Mouse (Mus musculus) ovary, postnatal 36 days (tissue): ENCODE measurements around the gene Rtkn.

Experiments
- DNase-seq: peaks from one replicate; pipeline ENCODE4 v3.0.0; 2022; ENCODE audit warnings: low spot score, mixed read lengths

The Rtkn gene

GRCm38 (mm10) chr6:83134951-83135513, at the start of gene Rtkn:
TSS of gene Rtkn (plus strand) at chr6:83135463.
- DNase-seq = no peak

- DNase-seq = peak; percentile 47
Observed at GRCm38 (mm10) chr6:83086121-83087035, 48.9 kb upstream of the Rtkn start, which contains the start of gene Lbx2. TSS of gene Lbx2 (plus strand) at chr6:83086367.

- DNase-seq = peak; percentile 46
Observed at GRCm38 (mm10) chr6:83087205-83087925, 47.9 kb upstream of the Rtkn start.

GRCm38 (mm10) chr6:83087926-83088260, 47.4 kb upstream of the Rtkn start:
- DNase-seq = no peak

GRCm38 (mm10) chr6:83092416-83093127, 42.7 kb upstream of the Rtkn start:
- DNase-seq = no peak

GRCm38 (mm10) chr6:83095968-83096367, 39.3 kb upstream of the Rtkn start:
- DNase-seq = no peak

GRCm38 (mm10) chr6:83098411-83098810, 36.9 kb upstream of the Rtkn start:
- DNase-seq = no peak

GRCm38 (mm10) chr6:83101316-83101687, 34.0 kb upstream of the Rtkn start, which contains the start of the genes Ccdc142 and Gm42688:
TSS of gene Ccdc142 (plus strand) at chr6:83101601.
TSS of gene Gm42688 (plus strand) at chr6:83101617.
- peak; percentile 87 for DNase-seq

- DNase-seq = peak; percentile 73
Observed at GRCm38 (mm10) chr6:83101688-83102556, 33.3 kb upstream of the Rtkn start.

GRCm38 (mm10) chr6:83103130-83103650, 32.1 kb upstream of the Rtkn start:
- no peak for DNase-seq

- DNase-seq = no peak
Observed at GRCm38 (mm10) chr6:83104158-83104557, 31.1 kb upstream of the Rtkn start.

GRCm38 (mm10) chr6:83107566-83108400, 27.5 kb upstream of the Rtkn start:
- DNase-seq = peak; percentile 77

- peak; percentile 81 for DNase-seq
Observed at GRCm38 (mm10) chr6:83108762-83109668, 26.2 kb upstream of the Rtkn start, which contains the start of gene Mrpl53. TSS of gene Mrpl53 (plus strand) at chr6:83109040.

- DNase-seq = no peak
Observed at GRCm38 (mm10) chr6:83111510-83112136, 23.6 kb upstream of the Rtkn start.

GRCm38 (mm10) chr6:83115011-83115671, 20.1 kb upstream of the Rtkn start, which contains the start of gene Mogs:
TSS of gene Mogs (plus strand) at chr6:83115496.
- peak; percentile 95 for DNase-seq

- no peak for DNase-seq
Observed at GRCm38 (mm10) chr6:83115682-83116372, 19.4 kb upstream of the Rtkn start.
